Mouse (Mus musculus) T-helper 17 cell (primary cell): ENCODE measurements around the gene Sowahb.
"Not testable (repeated sequence)": the region's sequence is repeated elsewhere in the genome, so short reads cannot be mapped to it uniquely, and the experiment has no call there.

Experiments
- in situ Hi-C, 2 experiments: fragments of 300-600 bp; cut with MboI, MseI; formaldehyde crosslinking; loops; 1 replicate in 1 of 2; 2 replicates in 1 of 2; pipeline ENCODE4 v1.15.1; 2025; ENCODE audit warnings: high pct_unique_total_duplicates in 2 of 2

The Sowahb gene

DNA sequence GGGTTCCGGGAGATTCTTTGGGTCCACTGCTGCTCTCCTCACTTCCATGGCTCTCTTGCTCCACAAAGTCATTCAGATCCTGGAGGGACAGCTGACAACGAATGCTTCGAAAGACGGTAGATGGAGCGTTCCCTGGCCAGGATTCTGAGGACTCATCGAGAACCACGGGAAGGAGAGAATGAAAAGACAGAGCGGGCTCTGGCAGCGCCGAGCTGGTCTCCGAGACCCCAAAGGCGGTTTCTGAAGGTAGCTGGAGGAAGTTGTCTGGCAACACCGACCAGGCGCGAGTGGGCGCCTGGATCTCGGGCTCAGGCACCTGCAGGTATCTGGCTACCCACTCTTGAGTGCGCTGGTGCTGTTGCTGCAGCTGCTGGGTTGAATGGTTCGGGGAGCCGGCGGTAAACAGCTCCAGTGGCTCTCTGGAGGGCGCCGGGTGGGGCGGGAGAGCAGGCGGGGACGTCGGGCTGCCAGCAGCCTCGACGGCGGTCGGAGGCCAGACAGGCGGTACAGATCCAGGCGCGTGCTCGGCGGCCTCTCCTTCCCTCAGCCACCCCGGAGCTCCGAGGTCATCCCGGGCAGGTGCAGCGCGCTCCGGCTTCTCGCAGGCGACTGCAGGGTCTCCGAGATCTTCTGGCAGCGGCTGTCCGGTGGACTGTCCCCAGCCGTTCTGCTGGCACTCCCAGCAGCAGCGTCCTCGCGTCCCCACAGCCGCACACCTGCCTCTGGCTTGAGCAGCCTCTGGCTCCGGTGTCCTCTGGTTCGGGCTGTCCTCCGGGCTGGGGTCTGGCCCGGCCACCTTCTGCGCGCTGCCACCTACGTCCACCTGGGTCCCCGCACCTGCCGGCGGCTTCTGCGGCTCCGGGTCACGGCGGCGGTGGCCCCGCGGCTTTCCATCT, 886 bp downstream of the Sowahb start:
- in situ Hi-C loops = no loop called here

DNA sequence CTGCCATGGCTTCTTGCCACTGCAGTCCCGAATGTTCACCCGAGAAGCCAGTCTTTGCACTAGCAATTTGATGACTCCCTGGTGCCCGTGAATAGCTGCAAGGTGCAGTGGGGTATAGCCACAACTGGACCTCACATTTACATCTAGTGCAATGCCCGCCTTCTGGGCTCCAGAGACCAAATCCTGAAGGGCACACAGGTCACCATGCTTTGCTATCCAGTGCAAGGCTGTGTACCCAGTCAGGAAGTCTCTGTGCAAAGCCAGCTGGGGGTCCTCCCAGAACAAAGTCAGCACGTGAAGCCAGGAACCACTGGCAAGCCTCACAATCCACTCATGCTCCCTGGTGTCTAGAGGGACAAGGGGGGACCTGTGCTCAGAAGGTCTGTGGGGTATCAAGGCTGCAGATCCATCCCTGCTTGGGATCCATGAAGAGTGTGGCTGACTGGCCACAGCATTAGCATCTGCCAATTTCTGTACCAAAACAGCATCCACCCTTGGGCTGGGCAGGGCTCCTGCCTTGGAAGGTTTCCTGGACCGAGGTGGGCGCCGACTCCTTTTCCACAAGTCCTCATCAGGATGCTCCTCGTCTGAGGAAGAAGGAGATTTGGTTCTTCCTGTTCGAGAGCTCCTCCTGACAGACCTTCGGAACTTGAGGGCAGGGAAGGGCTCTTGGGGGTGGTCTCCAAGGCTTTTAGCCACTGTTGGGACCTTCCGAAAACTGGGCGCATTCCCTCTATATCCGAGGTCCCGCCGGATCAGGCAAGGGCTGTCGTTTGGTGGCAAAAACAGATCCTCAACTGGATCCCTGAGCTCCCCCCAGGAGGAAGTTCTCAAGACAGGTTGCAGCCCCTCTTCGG, 1.8 kb downstream of the Sowahb start:
- in situ Hi-C loops = no loop called here

DNA sequence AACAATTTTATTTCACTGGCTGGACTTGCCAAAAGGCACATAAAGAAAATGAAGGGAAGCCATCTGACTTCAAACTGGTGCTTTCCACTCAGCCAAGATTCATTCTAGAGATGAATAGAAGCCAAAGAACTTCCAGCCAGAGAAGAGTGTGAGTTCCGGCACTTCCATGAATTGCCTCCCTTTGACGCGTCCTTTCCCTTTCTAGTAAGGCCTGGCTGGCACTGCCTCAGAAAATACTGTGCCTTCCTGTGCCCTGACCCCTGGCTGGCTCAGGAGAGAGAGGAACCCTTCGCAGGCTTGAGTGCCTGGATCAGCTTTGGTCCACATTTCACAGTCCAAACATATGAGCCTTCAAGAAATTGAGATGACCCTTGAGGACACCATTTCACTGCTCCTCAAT, 2.8 kb downstream of the Sowahb start:
- in situ Hi-C loops = no loop called here

DNA sequence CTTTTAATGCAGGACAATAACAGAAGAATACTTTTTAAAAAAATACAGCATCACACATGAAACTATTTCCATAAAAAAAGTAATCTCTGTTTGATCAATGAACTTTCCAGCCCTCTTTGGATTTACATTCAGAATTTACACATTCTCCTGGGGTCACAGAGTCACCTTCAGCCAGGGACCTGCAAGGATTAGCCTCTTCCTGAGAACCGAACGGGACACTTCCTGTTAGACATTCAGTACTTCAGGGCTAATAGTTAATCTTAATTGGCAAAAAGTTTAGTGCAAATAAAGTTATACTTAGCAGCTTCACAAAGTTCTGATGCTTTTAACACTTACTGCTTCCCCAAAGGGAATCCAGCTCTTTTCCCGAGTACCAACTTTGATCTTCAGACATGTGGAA, 3.5 kb downstream of the Sowahb start:
- in situ Hi-C loops = no loop called here

DNA sequence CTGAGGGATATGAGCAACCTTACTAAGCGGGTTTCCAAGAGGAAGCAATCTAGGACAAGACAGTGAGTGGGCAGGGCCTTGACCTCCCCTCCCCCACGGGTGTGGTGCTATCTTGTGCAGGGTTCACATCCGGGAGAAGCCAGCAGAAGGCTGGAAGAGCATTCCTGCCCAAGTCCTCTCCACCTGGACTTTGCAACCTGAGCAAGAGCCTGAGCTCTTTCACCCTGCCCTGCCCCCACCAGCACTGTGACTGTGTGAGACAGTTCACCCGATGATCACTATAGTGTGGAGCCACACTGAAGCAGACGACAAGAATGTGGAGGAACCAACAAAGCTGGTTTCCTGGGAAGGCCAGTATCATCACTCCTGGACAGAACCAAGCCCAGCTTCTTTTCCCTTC, 4.7 kb downstream of the Sowahb start:
- in situ Hi-C loops = no loop called here

DNA sequence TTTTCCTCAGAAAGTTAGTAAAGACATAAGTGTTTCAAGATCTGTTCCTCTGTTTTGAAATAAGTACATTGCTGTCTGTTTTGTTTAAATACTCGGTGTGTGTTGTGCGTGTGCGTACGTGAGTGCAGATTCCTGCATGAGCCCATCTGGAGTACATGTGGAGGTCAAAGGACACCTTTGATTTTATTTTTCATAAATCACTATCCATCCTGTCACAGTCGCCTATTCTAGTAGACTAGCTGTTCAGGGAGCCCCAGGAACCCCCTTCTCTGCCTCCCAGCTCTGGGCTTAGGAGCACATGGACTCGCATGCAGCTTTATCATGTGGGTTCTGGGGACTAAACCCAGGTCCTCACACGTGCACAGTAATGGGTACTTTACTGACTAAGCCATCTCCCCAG, 8.6 kb downstream of the Sowahb start:
- in situ Hi-C loops = no loop called here

DNA sequence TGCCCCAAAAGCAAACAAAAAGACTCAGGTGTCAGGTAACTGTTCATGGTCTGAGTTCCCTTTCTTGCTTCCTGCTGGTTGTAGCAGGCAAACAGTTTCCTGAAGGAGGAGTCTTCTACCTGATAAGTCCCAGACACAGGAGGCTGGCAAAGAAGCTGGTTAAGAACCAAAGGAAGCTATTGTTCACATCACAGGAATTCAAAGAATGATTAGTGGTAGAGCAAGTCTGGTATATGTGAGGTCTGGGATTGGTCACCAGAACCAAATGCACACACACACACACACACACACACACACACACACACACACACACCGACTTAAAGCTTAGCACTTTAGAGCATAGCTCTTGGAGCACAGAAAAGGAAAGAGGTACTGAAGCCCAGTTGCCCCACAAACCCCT, 9.5 kb downstream of the Sowahb start:
- in situ Hi-C loops = no loop called here

DNA sequence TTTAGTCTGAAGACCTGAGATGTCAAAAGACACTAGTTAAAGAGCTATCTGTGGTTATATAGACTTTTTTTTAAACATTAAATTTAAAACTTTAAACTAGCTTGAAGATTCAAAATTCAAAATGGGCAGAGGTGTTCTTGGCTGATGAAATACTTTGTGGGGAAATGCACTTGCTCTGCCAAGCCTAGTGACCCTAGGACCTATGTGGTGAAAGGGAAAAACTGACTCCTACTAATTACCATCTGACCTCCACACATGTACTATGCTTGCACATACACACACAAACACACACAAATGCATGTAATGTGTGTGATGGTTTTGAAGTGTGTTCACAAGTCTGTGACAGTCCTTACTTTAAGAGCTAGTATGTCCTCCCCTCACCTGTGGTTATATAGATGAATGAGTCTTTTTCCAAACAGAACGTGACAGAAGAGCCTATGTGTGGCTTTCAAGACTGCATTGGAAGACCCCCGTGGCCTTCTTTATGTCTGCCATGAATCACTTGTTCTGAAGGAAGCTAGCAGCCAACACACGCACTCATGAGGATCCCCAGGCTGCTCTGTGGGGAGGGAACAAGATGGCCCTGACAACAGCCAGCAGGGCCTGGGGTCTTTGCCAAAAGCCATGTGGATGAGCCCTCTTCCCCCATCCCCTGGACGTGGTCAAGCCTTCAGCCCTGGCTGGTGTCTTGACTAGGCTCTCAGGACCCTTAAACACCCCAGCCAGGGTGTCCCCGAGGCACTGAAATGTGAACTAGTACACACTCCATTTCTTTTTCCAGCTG, 11.5 kb downstream of the Sowahb start:
- in situ Hi-C loops = no loop called here

DNA sequence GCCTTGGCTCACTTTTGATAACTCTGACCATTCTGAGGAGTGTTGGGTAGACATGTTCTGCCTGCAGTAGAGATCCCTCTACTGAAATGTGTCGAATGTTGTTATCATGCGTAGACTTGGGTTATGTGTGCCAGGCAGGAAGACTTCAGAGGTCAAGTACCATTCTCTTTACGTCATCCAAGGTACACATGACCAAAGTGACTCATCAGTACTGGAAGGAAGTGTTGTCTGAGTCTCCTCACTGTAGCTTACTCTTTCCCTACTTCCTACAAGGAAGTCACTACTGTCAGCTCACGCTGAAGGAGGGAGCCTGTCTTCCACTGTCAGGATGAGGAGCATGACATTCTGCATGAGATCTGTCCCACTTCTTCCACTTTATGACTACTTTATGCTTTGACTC, 12.2 kb downstream of the Sowahb start:
- in situ Hi-C loops = no loop called here

DNA sequence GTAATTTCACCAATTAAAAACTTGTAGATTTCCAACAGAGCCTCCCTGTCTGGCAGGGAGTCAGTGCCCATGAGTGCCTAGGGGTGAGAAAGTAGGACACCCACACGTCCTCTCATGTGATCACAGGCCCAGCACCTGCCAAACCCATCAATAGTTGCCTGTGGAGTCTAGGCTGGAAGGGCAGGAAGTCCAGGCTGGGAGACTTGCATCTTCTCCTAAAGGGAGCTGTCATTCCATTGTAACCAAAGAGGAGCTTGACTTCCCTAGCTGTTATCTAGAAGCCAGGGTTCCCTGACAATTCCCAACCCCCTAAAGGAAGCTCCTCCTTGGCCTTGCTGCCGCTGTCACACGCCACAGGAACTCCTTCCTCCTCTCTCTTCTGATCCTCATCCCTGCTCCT, 14.0 kb downstream of the Sowahb start:
- in situ Hi-C loops = no loop called here

DNA sequence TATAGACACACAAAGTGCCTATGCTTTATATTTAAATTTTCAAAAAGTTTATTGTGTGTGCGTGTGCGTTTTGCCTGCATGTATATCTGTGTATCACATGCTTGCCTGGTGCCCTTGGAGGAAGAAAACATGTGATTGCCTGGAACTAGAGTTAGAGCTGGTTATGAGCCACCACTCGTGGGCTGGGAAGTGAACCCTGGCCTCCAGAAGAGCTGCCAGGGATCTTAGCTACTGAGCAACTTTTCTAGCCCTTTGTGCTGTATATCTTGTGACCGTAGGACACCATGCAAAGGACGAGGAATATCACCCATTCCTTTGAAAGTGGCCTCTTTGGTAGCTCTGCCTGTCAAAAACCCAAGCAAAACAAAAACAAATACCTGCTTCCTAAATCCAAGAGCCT, 14.4 kb downstream of the Sowahb start:
- in situ Hi-C loops = no loop called here

DNA sequence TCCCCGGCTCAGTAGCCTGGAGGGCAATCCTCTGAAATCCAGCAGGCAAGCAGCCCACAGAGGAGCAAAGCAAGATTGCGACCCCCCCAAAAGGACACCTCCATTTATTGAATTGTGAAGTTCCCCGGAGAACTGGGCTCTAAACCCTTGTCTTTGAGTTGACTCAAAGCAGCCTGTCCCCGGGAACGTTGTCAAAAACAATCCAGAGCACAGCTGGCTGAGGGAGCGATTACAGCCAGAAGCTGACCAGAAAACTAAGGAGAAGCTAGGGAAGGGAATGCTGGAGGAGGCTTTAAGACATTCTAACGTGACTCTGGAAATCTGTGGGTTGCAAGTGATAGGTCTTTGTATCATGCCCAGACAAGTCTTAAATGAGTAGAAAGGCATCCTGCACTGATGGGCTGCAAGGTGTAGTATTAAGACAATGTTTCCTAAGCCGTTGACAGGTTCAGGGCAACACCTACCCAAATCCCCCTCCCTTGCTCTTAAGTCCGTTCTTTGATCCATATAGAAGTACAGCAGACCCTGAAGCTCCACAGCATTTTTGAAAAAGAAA, 17.6 kb downstream of the Sowahb start:
- in situ Hi-C loops = no loop called here

DNA sequence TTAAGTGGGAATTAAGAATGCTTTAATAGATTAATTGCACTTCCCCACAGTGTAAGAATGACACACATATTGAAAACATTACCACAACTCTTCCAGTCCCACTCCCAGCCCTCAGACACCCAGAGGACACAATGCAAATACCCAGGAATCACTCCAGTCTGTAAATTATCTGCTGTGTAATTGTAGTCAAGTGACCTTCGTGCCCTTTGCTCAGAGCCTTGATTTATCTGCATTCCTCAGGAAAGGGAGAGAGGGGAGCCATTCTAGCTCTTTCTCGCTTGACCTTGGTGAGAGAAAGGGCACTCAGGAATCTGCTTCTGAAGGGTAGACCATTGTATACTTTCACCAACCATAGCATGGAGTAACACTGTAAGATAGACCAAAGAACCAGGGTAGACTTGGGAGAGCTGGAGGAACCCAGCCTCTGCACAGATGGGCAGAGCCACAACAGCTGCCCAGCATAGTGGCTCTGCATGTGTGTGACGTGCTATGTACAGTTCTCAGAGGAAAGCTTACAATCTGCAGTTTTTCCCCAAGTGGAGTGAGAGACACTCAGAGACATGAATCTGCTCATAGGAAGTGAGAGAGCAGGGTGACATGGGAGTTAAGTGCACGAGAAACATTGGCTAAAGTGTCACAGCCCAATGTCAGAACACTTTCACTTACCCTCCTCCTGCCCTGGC, 18.2 kb downstream of the Sowahb start:
- in situ Hi-C loops = no loop called here

DNA sequence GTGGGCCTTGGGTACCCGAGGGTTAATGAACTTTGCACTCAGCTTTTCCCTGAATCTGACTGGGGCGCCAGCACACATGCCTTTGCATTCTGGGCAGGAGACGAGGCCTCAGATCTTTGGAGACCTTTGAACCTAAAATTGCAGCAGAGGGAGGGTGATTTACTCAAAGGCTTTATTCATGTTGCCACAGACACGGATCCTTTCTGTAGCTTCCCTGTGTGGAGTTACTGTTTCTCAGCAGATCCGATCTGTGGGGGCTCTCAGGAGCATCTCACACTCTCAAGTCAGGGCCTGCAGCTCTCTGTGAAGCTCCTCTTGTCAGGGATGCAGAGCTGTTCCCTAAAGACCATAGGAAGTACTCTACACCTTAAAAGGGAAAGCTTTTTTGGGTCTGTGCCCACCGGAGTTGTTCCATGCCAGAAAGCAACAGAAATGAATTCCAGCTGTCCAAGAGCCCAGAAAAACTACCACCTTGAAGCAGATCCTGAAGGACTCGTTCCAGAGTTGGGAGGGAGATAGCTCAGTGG, 20.0 kb downstream of the Sowahb start:
- in situ Hi-C loops = no loop called here

DNA sequence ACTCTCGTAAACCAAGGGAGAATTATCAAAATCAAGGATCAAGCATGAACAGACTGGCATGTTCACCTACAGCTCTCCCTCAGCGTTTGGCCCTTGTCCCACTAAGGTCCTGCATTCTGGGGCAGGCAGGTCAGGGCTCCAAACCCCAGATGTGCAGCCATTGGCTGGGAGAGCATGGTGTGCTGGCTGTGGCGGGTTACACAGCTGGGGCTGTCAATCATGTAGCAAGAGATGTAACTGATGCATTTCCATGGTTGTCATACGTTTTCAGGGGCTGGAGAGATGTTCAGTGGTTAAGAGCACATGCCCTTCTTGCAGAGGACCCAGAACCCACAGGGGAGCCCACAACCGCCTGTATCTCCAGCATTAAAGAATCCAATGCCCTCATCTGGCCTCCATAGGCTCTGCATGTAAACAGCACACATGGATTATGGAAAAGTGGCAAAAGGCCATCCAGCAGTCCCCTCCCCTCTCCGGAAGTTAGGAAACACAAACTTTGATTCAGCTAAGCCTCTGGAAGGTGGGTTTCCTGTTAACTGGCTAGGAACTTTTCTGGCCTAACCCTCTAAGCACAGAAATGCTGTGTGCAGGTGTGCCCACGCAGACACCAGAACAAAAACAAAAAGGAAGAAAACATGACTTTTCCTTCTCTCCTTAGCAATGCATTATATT, 22.6 kb downstream of the Sowahb start:
- in situ Hi-C loops = no loop called here

DNA sequence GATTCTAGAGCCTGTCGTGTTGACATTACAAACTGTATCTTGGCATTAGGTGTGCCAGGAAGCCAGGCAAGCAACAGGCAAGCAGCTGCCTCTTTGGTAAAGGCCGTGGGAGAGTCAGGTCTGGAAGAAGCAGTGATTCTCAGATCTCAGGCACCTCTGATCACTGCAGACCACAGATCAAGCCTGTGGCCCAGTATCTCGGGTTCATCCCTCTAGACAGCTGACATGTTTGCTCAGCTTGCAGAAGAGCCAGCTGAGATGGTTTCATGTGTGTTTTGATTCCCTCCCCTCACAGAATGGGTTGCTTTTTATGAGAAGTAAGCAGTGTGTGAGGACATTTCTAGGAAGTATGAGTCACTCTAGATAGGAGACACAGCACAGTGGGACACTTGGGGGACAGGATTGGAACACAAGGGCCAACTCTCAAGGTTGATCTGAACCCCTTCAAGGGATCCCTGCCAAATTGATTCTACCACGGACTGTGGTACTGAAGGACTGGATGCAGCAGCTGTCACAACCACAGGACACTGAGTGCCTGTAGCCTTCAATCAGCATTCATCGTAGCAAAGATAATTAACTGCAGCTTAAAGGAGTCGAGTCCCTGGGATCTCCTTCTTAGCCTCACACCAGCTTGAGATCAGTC, 24.7 kb downstream of the Sowahb start:
- in situ Hi-C loops = no loop called here

DNA sequence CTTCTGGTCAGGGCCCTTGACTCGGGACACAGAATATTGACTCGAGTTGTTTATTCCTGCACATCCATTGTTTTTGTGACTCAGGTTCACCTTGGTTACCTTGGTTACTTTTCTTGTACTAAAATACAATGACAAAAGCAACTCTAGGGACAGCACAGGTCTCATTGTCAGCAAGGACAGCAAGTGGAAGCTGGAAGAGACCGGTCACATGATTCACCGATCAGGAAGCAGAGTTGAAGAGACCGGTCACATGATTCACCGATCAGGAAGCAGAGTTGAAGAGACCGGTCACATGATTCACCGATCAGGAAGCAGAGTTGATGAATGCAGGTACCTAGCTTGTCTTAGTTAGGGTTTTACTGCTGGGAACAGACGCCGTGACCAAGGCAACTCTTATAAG, 25.6 kb downstream of the Sowahb start:
- in situ Hi-C loops = not testable (repeated sequence)

DNA sequence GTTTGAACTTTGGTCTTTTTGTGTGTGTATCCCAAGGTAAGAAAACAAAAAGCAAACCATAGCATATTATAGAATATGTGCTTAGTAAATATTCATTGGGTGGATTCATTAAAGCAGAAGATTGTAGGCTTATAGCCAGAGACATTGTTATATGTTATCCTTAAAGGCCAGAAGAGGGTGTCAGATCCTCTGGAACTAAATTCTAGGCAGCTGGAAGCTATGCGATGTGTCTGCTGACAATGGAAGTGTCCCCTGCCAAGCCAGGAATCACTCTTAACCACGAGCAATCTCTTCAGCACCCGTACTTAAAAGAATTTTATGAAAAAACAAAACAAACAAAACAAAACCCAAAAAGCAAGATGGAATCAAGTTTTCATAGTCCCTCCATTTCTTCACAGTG, 27.1 kb downstream of the Sowahb start:
- in situ Hi-C loops = no loop called here

DNA sequence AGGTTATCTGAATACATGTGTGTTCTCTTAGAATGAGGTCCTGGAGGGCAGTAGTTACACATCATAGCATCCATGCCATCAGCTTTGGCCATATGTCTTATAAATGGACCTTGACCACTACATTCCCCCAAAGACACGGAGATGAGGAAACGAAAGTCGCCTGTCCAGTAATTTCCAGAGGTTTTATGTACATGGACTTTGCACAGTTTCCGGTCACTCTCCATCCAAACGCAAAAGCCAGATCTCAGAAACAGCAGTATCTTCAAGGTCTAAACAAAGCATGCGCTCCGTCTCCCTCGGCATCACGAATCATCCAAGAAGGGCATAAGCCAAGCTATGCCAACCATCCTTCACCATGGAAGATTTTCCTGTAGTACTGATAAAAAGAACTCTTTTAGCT, 36.6 kb downstream of the Sowahb start:
- in situ Hi-C loops = no loop called here

DNA sequence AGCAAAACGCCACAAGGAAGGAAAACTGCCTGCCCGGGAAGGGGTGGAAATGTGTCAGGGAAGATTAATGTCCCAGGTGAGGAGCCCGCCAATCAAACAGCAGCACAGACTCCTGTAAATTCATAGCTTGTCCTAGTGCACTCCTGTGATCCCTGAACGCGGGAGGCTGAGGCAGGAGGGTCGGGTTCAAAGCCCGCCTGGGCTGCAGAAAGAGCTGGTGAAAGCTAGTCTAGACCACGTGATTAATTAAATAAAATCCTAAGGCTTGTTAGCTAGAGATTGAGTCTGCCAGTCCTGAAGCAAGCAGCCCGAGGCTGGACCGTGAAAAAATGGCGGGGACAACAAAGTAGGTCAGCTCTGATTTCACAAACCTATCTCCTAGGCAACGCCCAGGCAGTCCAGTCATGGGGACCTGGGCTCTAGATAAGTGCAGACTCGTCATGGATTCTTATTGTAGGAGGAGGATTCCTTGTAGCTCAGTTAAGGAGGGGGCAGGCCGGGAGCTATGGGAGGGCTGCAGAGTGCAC, 38.9 kb downstream of the Sowahb start:
- in situ Hi-C loops = no loop called here
